Mouse (Mus musculus): ENCODE results near the gene Ak2. TPM values are rescaled to one million over a fixed set of nuclear protein-coding genes. Genes with fewer than 3 reads are reported as not detected.

Ak2 gene
- total RNA-seq, 2 experiments from 2014 or later, result 26.1 to 29.1 TPM

GRCm38 (mm10) chr4:128980890-128981832 is 10.6 kb upstream of the Ak2 start:
- no peak overlapping the region for H3K27ac ChIP-seq
- no peak for TF ChIP-seq CTCF (conservative IDR thresholded peaks at IDR 0.05)
- DNase-seq (ENCODE audit: low spot score in 2 of 2), result no peak
- no peak overlapping the region for H3K4me3 ChIP-seq

GRCm38 (mm10) chr4:128981833-128982180 is 10.0 kb upstream of the Ak2 start:
- DNase-seq (ENCODE audit: low spot score in 2 of 2), result no peak
- TF ChIP-seq CTCF (conservative IDR thresholded peaks at IDR 0.05), result no peak
- no peak overlapping the region for H3K27ac ChIP-seq
- no peak overlapping the region for H3K4me3 ChIP-seq

- Histone ChIP-seq H3K4me3 (no peak overlapping the region), H3K27ac (no peak overlapping the region)
- no peak for DNase-seq (ENCODE audit: low spot score in 2 of 2)
- no peak for TF ChIP-seq CTCF (conservative IDR thresholded peaks at IDR 0.05)
Observed at GRCm38 (mm10) chr4:128983151-128983550, 8.6 kb upstream of the Ak2 start.

GRCm38 (mm10) chr4:128983656-128984055 is 8.1 kb upstream of the Ak2 start:
- H3K27ac ChIP-seq, result no peak overlapping the region
- TF ChIP-seq CTCF (conservative IDR thresholded peaks at IDR 0.05), result no peak
- no peak overlapping the region for H3K4me3 ChIP-seq
- DNase-seq (ENCODE audit: low spot score in 2 of 2), result no peak

- TF ChIP-seq CTCF (conservative IDR thresholded peaks at IDR 0.05), result no peak
- DNase-seq (ENCODE audit: low spot score in 2 of 2), result no peak
- Histone ChIP-seq H3K27ac (no peak overlapping the region), H3K4me3 (no peak overlapping the region)
Observed at GRCm38 (mm10) chr4:128984600-128984999, 7.2 kb upstream of the Ak2 start.

GRCm38 (mm10) chr4:128988911-128989310 is 2.8 kb upstream of the Ak2 start:
- no peak for TF ChIP-seq CTCF (conservative IDR thresholded peaks at IDR 0.05)

GRCm38 (mm10) chr4:128989678-128990077 is 2.1 kb upstream of the Ak2 start:
- no peak for DNase-seq (ENCODE audit: low spot score in 2 of 2)
- H3K4me3 ChIP-seq, result no peak overlapping the region
- TF ChIP-seq CTCF (conservative IDR thresholded peaks at IDR 0.05), result no peak
- H3K27ac ChIP-seq, result no peak overlapping the region

More at GRCm38 (mm10) chr4:128988911-128989310, 2.8 kb upstream of the Ak2 start:
- H3K27ac ChIP-seq, result no peak overlapping the region
- DNase-seq (ENCODE audit: low spot score in 2 of 2), result no peak
- H3K4me3 ChIP-seq, result no peak overlapping the region

- no peak overlapping the region for H3K27ac ChIP-seq
- TF ChIP-seq CTCF (conservative IDR thresholded peaks at IDR 0.05), result no peak
- no peak overlapping the region for H3K4me3 ChIP-seq
- no peak for DNase-seq (ENCODE audit: low spot score in 2 of 2)
Observed at GRCm38 (mm10) chr4:128992176-128992575, 418 bp downstream of the Ak2 start.

- peak overlapping the region; percentile 78 for H3K27ac ChIP-seq
- peak overlapping the region; percentile 66 for H3K4me3 ChIP-seq
- TF ChIP-seq CTCF (conservative IDR thresholded peaks at IDR 0.05), result no peak
- DNase-seq (ENCODE audit: low spot score in 2 of 2), result peak; percentile 96 to 97
Observed at GRCm38 (mm10) chr4:128993025-128993662, 1.4 kb downstream of the Ak2 start.

- Histone ChIP-seq H3K27ac (peak overlapping the region; percentile 78), H3K4me3 (peak overlapping the region; percentile 66)
- DNase-seq (ENCODE audit: low spot score in 2 of 2), result peak in 1 of 2 experiments; percentile 11
- no peak for TF ChIP-seq CTCF (conservative IDR thresholded peaks at IDR 0.05)
Observed at GRCm38 (mm10) chr4:128993675-128994074, 1.9 kb downstream of the Ak2 start.

GRCm38 (mm10) chr4:128995238-128995637 is 3.5 kb downstream of the Ak2 start:
- DNase-seq (ENCODE audit: low spot score in 2 of 2), result no peak
- Histone ChIP-seq H3K27ac (no peak overlapping the region), H3K4me3 (no peak overlapping the region)
- no peak for TF ChIP-seq CTCF (conservative IDR thresholded peaks at IDR 0.05)

GRCm38 (mm10) chr4:128997258-128997657 is 5.5 kb downstream of the Ak2 start:
- H3K4me3 ChIP-seq, result no peak overlapping the region
- TF ChIP-seq CTCF (conservative IDR thresholded peaks at IDR 0.05), result no peak
- DNase-seq (ENCODE audit: low spot score in 2 of 2), result no peak
- no peak overlapping the region for H3K27ac ChIP-seq

GRCm38 (mm10) chr4:128998401-128998800 is 6.6 kb downstream of the Ak2 start:
- Histone ChIP-seq H3K27ac (no peak overlapping the region), H3K4me3 (no peak overlapping the region)
- no peak for DNase-seq (ENCODE audit: low spot score in 2 of 2)
- no peak for TF ChIP-seq CTCF (conservative IDR thresholded peaks at IDR 0.05)

Measured in layer of hippocampus, adult 2 months (tissue).